Mouse (Mus musculus) stomach, postnatal 0 days (tissue): Measurements from ENCODE around the gene Ccdc149. TPM values are rescaled to one million over a fixed set of nuclear protein-coding genes. Genes with fewer than 3 reads are reported as not detected.

ENCODE experiments used
- ATAC-seq: fragments of 200-750 bp; cut with Nextera tagmentation; 2 replicates; pipeline ENCODE4 v1.8.0; 2017; ENCODE audit not compliant: low FRiP score, low TSS enrichment
- DNase-seq: peaks from one replicate; pipeline ENCODE4 v3.0.0-alpha.2; 2016; ENCODE audit warnings: low spot score
- H3K27ac ChIP-seq: fragments of 300-500 bp; sonication (generic); replicated peaks from 2 replicates; pipeline ENCODE4 v1.5.1; 2014; ENCODE audit warnings: mild to moderate bottlenecking, control low read depth
- H3K27me3 ChIP-seq: fragments of 300-500 bp; sonication (generic); 2 replicates; pipeline ENCODE4 v1.6.1; 2014; ENCODE audit warnings: low read length; ENCODE audit not compliant: control insufficient read depth, insufficient read depth
- H3K36me3 ChIP-seq: fragments of 300-500 bp; sonication (generic); 2 replicates; pipeline ENCODE4 v1.6.1; 2014; ENCODE audit warnings: low read length, mixed read lengths; ENCODE audit not compliant: control insufficient read depth, insufficient read depth
- H3K4me1 ChIP-seq: fragments of 300-500 bp; sonication (generic); replicated peaks from 2 replicates; pipeline ENCODE4 v1.6.1; 2014; ENCODE audit warnings: antibody characterized with exemption; ENCODE audit not compliant: control insufficient read depth, insufficient read depth
- H3K4me2 ChIP-seq: fragments of 300-500 bp; sonication (generic); replicated peaks from 2 replicates; pipeline ENCODE4 v1.6.1; 2014; ENCODE audit warnings: low read depth, mild to moderate bottlenecking, control low read depth, moderate library complexity
- H3K4me3 ChIP-seq: fragments of 300-500 bp; sonication (generic); 2 replicates; pipeline ENCODE4 v1.5.1; 2014; ENCODE audit warnings: low read depth, low read length, control low read depth
- H3K9ac ChIP-seq: fragments of 300-500 bp; sonication (generic); 2 replicates; pipeline ENCODE4 v1.6.1; 2014; ENCODE audit warnings: mild to moderate bottlenecking, low read length, control low read depth, mixed read lengths
- H3K9me3 ChIP-seq: fragments of 300-500 bp; sonication (generic); 2 replicates; pipeline ENCODE4 v1.6.1; 2016; ENCODE audit warnings: low read length; ENCODE audit not compliant: control insufficient read depth
- CTCF ChIP-seq: IDR thresholded peaks from 2 replicates; pipeline ENCODE4 v1.5.1; 2016; ENCODE audit warnings: antibody characterized with exemption, low read depth, mild to moderate bottlenecking, moderate library complexity
- EP300 ChIP-seq: optimal IDR thresholded peaks from 2 replicates; pipeline ENCODE3; 2016; ENCODE audit warnings: antibody characterized with exemption
- WGBS: fragments of 180-500 bp; shearing (Covaris S2); extraction: QIAGEN DNeasy Blood & Tissue Kit; methylation state at CpG from one replicate; pipeline ENCODE4 v1.1.7; 2014; 5-methylcytosine and 5-hydroxymethylcytosine counted together
- polyA plus RNA-seq: library from polyadenylated mRNA; unstranded; fragments of >200 nt; fragmentation: Nextera tagmentation; extraction: Ambion mirVana; gene quantifications from 2 replicates; pipeline ENCODE4 v1.2.1, GENCODE M21; 2015

Ccdc149 gene
- polyA plus RNA-seq, 1 experiment from 2014 or later, result 3.4 TPM

DNA sequence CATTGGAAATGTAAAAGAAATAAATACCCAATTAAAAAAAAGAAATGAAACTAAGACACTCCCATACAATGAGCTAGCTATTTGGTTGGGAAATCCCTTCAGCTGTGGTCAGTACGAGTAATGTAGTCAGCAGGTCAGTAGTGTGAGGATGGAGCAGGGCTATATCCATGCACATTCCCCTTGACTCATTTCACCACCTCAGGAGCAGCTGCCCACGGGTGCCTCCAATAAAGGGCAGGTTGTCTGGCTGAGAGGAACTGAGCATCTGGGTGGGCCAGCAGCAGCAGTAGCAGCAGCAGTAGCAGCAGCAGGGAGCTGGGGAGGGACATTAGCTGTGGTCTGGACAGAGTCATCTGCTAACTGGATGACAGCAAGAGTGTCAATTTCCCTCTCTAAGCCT, 85.3 kb downstream of the Ccdc149 start:
- Histone ChIP-seq H3K36me3 (no peaks in the 10 kb centered on the region), H3K27me3 (no peaks in the 10 kb centered on the region), H3K4me2 (no peak overlapping the region), H3K9me3 (no peaks in the 10 kb centered on the region), H3K9ac (no peak overlapping the region), H3K4me3 (no peak overlapping the region), H3K4me1 (no peaks in the 10 kb centered on the region), H3K27ac (no peak overlapping the region)
- WGBS, result 78% methylated on average over 2 of the region's 2 CpGs
- ATAC-seq, result no peak
- TF ChIP-seq CTCF, result no peak
- TF ChIP-seq EP300, result no peak
- DNase-seq, result no peak

DNA sequence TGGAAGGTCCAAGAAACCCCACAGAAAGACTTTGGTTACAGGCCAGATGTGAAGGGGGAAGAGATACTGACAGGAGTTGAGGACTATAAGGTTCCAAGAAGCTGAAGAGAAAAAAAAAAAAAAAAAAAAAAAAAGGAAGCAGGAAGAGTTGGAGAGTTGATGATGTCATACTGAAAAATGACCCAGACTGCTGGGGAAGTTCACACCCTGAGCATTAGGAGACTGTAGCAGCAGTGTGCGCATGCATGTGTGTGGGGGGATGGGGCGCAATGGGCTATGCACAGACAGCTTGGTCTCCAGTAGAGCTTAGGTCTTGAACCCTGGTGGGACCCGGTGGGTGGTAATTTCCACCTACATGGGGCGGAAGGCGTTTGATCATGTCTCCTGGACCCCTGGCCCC, 87.6 kb downstream of the Ccdc149 start:
- 84% methylated on average over 5 of the region's 5 CpGs for WGBS
- TF ChIP-seq CTCF, result no peak
- Histone ChIP-seq H3K4me2 (no peak overlapping the region), H3K9me3 (no peaks in the 10 kb centered on the region), H3K27ac (no peak overlapping the region), H3K27me3 (no peaks in the 10 kb centered on the region), H3K4me3 (no peak overlapping the region), H3K9ac (no peak overlapping the region), H3K36me3 (no peaks in the 10 kb centered on the region), H3K4me1 (no peaks in the 10 kb centered on the region)
- ATAC-seq (no peak), DNase-seq (no peak)

DNA sequence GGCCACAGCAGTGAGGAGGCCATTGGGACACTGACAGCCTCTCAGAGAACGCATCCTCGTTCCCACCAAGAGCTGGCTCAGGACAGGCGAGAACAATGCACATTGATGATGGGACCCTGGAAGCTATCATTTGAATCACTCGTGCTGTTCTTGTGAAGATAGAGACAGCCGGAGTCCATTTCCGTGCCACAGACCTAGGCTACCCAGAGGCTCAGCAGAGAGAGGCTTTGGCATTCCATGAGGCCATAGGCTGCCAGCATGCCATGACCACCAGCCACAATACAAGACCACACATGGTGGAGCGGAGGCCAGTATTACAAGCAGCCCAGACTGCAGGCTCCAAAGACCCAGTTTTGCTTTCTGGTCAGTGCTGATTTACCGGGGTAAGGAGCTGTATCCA, 88.5 kb downstream of the Ccdc149 start:
- Histone ChIP-seq H3K9ac (no peak overlapping the region), H3K27ac (no peak overlapping the region), H3K4me2 (no peak overlapping the region), H3K9me3 (no peaks in the 10 kb centered on the region), H3K4me1 (no peaks in the 10 kb centered on the region), H3K27me3 (no peaks in the 10 kb centered on the region), H3K4me3 (no peak overlapping the region), H3K36me3 (no peaks in the 10 kb centered on the region)
- TF ChIP-seq EP300, result no peak
- no peak for TF ChIP-seq CTCF
- 88% methylated on average over 8 of the region's 8 CpGs for WGBS
- DNase-seq (no peak), ATAC-seq (no peak)

DNA sequence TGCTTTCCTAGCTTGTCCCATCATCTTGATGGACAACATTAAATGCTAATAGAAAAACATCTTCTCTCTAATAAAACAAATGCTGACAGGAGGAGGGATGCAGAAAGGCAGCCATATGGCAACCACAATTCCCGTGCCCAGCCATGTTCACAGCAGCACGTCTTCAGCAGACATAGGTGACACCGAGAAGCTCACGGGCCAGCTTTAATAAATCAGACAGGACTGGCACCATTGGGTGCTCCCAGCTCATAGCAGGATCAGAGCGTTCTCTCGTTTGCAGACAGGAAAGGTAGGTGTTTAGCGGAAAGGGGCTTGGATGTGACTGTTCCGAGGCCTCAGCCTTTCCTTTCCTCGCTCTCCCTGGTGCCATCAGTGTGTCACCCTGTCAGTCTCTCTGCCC, 95.5 kb downstream of the Ccdc149 start:
- WGBS, result 84% methylated on average over 9 of the region's 9 CpGs
- no peak for ATAC-seq
- no peak for TF ChIP-seq EP300
- no peak for TF ChIP-seq CTCF

DNA sequence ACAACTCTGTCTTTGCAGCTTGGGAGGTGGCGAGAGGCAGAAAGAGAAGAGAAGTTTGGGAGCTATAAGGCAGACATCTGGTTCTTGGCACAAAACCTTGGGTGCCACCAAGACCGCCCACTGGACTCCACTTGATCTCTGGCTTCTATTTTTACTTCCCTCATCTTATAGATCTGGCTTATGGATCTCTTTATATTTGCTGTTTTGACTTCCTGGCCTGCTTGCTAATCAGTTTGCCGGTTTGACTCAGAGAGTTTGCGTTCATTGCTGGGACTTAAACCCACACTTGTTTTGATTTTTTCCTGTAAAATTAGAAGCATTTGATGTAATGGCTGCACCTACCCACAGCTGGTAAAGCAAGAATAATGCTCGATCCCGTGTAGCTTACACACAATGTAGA, 100.4 kb downstream of the Ccdc149 start:
- Histone ChIP-seq H3K4me3 (no peak overlapping the region), H3K4me2 (no peak overlapping the region), H3K27ac (no peak overlapping the region), H3K36me3 (no peaks in the 10 kb centered on the region), H3K9me3 (no peaks in the 10 kb centered on the region), H3K4me1 (no peaks in the 10 kb centered on the region), H3K9ac (no peak overlapping the region), H3K27me3 (no peaks in the 10 kb centered on the region)
- no peak for TF ChIP-seq CTCF
- TF ChIP-seq EP300, result no peak
- no peak for DNase-seq
- ATAC-seq, result no peak
- WGBS, result 88% methylated on average over 6 of the region's 6 CpGs

More for the DNA sequence above, 95.5 kb downstream of the Ccdc149 start:
- no peaks in the 10 kb centered on the region for H3K9me3 ChIP-seq
- no peak for DNase-seq
- H3K36me3 ChIP-seq, result no peaks in the 10 kb centered on the region
- H3K27ac ChIP-seq, result no peak overlapping the region
- H3K4me2 ChIP-seq, result no peak overlapping the region
- no peak overlapping the region for H3K9ac ChIP-seq
- H3K27me3 ChIP-seq, result no peaks in the 10 kb centered on the region
- no peaks in the 10 kb centered on the region for H3K4me1 ChIP-seq
- H3K4me3 ChIP-seq, result no peak overlapping the region

DNA sequence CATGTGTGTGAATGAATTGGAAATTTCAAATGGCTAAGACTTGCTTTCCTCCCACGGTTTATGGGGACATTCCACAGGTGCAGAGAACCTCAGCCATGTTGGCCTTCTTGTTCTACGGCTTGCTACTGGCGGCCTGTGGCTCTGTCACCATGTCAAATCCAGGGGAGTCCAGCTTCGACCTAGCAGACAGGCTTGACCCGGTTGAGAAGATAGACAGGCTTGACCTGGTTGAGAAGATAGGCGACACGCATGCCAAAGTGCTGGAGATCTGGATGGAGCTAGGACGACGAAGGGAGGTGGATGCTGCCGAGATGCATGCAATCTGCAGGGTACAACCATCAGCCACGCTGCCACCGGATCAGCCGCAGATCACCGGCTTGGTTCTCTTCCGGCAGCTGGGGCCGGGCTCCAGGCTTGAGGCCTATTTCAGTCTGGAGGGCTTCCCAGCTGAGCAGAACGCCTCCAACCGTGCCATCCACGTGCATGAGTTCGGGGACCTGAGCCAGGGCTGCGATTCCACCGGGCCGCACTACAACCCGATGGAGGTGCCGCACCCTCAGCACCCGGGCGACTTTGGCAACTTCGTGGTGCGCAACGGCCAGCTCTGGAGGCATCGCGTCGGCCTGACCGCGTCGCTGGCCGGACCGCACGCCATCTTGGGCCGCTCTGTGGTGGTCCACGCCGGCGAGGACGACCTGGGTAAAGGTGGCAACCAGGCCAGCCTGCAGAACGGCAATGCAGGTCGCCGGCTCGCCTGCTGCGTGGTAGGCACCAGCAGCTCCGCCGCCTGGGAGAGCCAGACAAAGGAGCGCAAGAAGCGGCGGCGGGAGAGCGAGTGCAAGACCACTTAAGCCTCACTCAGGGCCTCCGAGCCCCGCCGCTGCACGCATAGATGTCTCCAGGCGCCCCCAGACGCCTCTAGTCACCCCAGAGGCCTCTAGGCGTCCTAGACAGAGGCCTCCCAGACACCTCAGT, 103.2 kb downstream of the Ccdc149 start:
- H3K9ac ChIP-seq, result no peak overlapping the region

More for the DNA sequence above, 103.2 kb downstream of the Ccdc149 start:
- Histone ChIP-seq H3K27ac (no peak overlapping the region), H3K9me3 (no peaks in the 10 kb centered on the region), H3K4me3 (no peak overlapping the region), H3K4me2 (no peak overlapping the region), H3K36me3 (no peaks in the 10 kb centered on the region), H3K27me3 (no peaks in the 10 kb centered on the region), H3K4me1 (no peaks in the 10 kb centered on the region)
- DNase-seq (no peak), ATAC-seq (no peak)
- WGBS, result 57% methylated on average over 58 of the region's 63 CpGs
- TF ChIP-seq CTCF (no peak), EP300 (no peak)
